Mouse (Mus musculus) thymus, adult 2 months (tissue): Measurements from ENCODE around the gene Per2.

Experiments used
- CTCF ChIP-seq: fragments of 200-500 bp; IDR thresholded peaks from 2 replicates; pipeline ENCODE4 v1.5.1; 2012; ENCODE audit warnings: mild to moderate bottlenecking, control low read depth, low read length, moderate library complexity, borderline replicate concordance; ENCODE audit not compliant: control insufficient read depth, poor library complexity, insufficient read depth; ENCODE audit errors: extremely low read depth
- POLR2A ChIP-seq: fragments of 200-500 bp; IDR thresholded peaks from 2 replicates; pipeline ENCODE4 v1.6.1; 2012; ENCODE audit warnings: mild to moderate bottlenecking, low read length, control low read depth, moderate library complexity; ENCODE audit not compliant: control insufficient read depth, poor library complexity, insufficient read depth; ENCODE audit errors: extremely low read depth

GRCm38 (mm10) chr1:91370055-91370454, 89.1 kb downstream of the Per2 start:
- no peak for TF ChIP-seq POLR2A
- no peak for TF ChIP-seq CTCF
